Mouse (Mus musculus): ENCODE measurements around the gene Havcr1.

Havcr1 gene

DNA sequence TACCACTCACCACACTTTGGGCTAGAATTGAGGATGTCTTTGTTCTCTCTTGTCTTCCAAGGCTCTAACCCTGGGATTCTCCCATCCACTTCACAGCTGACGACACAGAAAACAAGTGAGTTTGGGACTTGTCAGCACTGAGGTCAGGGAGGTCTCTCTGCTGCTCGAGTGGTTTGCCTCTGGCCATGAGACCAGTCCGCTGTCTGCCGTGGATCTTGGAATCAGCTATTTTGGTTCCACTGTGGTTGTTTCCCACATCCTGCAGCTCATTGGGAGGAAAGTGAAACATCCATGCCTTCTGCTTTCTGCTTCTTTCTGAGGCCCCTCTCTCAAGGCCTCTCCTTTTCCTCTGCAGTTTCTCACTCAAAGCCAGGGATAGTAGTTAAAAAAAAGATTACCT is 85.0 kb downstream of the Havcr1 start:
- no peak for DNase-seq (ENCODE audit: low read depth, low spot score)
